Mouse (Mus musculus) limb, embryonic 11.5 days (tissue): ENCODE measurements around the gene Vmn1r26. TPM values are rescaled to one million over a fixed set of nuclear protein-coding genes. Genes with fewer than 3 reads are reported as not detected.
"Not testable (repeated sequence)": the region's sequence is repeated elsewhere in the genome, so short reads cannot be mapped to it uniquely, and the experiment has no call there.

Experiments used
- ATAC-seq: fragments of 200-750 bp; cut with Nextera tagmentation; 2 replicates; pipeline ENCODE4 v1.8.0; 2017; ENCODE audit warnings: low read depth; ENCODE audit not compliant: insufficient number of reproducible peaks, low FRiP score, low TSS enrichment
- DNase-seq: peaks from one replicate; pipeline ENCODE4 v3.0.0-alpha.2; 2015; ENCODE audit warnings: low spot score
- H3K27ac ChIP-seq: fragments of 300-500 bp; sonication (generic); replicated peaks from 2 replicates; pipeline ENCODE4 v1.5.1; 2014; ENCODE audit warnings: low read depth, mild to moderate bottlenecking, low read length
- H3K27me3 ChIP-seq: fragments of 300-500 bp; sonication (generic); 2 replicates; pipeline ENCODE4 v1.6.1; 2014; ENCODE audit warnings: mild to moderate bottlenecking, low read length, mixed read lengths; ENCODE audit not compliant: control insufficient read depth, insufficient read depth
- H3K36me3 ChIP-seq: fragments of 300-500 bp; sonication (generic); 2 replicates; pipeline ENCODE4 v1.6.1; 2014; ENCODE audit warnings: mild to moderate bottlenecking, low read length, moderate library complexity, mixed read lengths; ENCODE audit not compliant: control insufficient read depth, insufficient read depth
- H3K4me1 ChIP-seq: fragments of 300-500 bp; sonication (generic); 2 replicates; pipeline ENCODE4 v1.6.1; 2014; ENCODE audit warnings: low read length, mixed read lengths; ENCODE audit not compliant: control insufficient read depth, insufficient read depth
- H3K4me2 ChIP-seq: fragments of 300-500 bp; sonication (generic); 2 replicates; pipeline ENCODE4 v1.6.1; 2014; ENCODE audit warnings: low read depth, mild to moderate bottlenecking, moderate library complexity; ENCODE audit not compliant: severe bottlenecking
- H3K4me3 ChIP-seq: fragments of 300-500 bp; sonication (generic); 2 replicates; pipeline ENCODE4 v1.5.1; 2014; ENCODE audit warnings: low read depth, low read length
- H3K9ac ChIP-seq: fragments of 300-500 bp; sonication (generic); 2 replicates; pipeline ENCODE4 v1.6.1; 2014; ENCODE audit warnings: mild to moderate bottlenecking, low read length
- H3K9me3 ChIP-seq: fragments of 300-500 bp; sonication (generic); 2 replicates; pipeline ENCODE4 v1.6.1; 2016; ENCODE audit warnings: low read length; ENCODE audit not compliant: control insufficient read depth
- WGBS: fragments of 180-500 bp; shearing (Covaris S2); extraction: QIAGEN DNeasy Blood & Tissue Kit; methylation state at CpG from one replicate; pipeline ENCODE4 v1.1.7; 2014; 5-methylcytosine and 5-hydroxymethylcytosine counted together
- polyA plus RNA-seq: library from polyadenylated mRNA; unstranded; fragments of >200 nt; fragmentation: Nextera tagmentation; extraction: Ambion mirVana; gene quantifications from 2 replicates; pipeline ENCODE4 v1.2.1, GENCODE M21; 2014

The Vmn1r26 gene
- not detected in 2 replicates for polyA plus RNA-seq

GRCm38 (mm10) chr6:58015059-58015458 is at the start of gene Vmn1r26:
Vmn1r26 (minus strand) TSS chr6:58015159.
- WGBS = 97% methylated on average over 1 of the region's 1 CpGs
- H3K27ac ChIP-seq = no peak within 1 kb of the TSS

GRCm38 (mm10) chr6:58044025-58044424 is 29.1 kb upstream of the Vmn1r26 start:
- Histone ChIP-seq H3K4me3 (no peak overlapping the region), H3K9me3 (no peaks in the 10 kb centered on the region), H3K36me3 (no peaks in the 10 kb centered on the region), H3K9ac (no peak overlapping the region), H3K4me1 (no peaks in the 10 kb centered on the region), H3K27me3 (no peaks in the 10 kb centered on the region), H3K27ac (no peak overlapping the region), H3K4me2 (no peak overlapping the region)
- no peak for DNase-seq
- ATAC-seq = no peak

More at GRCm38 (mm10) chr6:58015059-58015458, at the start of gene Vmn1r26:
- Histone ChIP-seq H3K4me3 (no peak within 1 kb of the TSS), H3K9me3 (no peaks in the 10 kb centered on the region), H3K36me3 (no peaks in the 10 kb centered on the region), H3K4me1 (no peaks in the 10 kb centered on the region), H3K9ac (no peak within 1 kb of the TSS), H3K4me2 (no peak within 1 kb of the TSS), H3K27me3 (no peaks in the 10 kb centered on the region)
- ATAC-seq (no peak), DNase-seq (no peak)

- ATAC-seq, H3K9me3 ChIP-seq, H3K27ac ChIP-seq, DNase-seq, H3K27me3 ChIP-seq, H3K36me3 ChIP-seq, H3K4me2 ChIP-seq, H3K4me1 ChIP-seq, H3K9ac ChIP-seq, H3K4me3 ChIP-seq: not testable (repeated sequence)
- 94% methylated on average over 21 of the region's 21 CpGs for WGBS
Measured at GRCm38 (mm10) chr6:58017478-58017877, 2.5 kb upstream of the Vmn1r26 start.

DNA sequence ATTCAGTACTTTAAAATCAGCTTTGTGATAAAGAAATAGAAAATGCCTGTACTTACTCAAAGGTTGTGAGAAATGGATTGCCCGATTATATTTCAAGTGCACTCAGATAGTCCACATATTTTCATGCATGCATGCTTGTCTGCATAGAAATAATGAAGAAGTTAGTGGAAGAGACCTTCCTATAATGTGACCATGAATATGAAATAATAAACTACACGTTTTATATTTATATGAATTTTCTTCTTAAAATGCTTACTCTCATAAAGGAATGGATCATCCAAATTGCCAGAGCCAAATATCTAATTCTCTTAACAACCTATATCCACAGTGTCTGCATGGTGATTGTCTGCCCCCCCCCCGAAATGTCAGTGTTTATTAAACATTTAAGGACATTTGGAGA is 34.2 kb downstream of the Vmn1r26 start, which contains the start of gene Vmn1r25:
TSS of gene Vmn1r25 (minus strand) at position 101 of the 400 bp plus-strand sequence.
- no peak for ATAC-seq
- Histone ChIP-seq H3K27me3 (no peaks in the 10 kb centered on the region), H3K4me1 (no peaks in the 10 kb centered on the region), H3K9ac (no peak within 1 kb of the TSS), H3K4me2 (no peak within 1 kb of the TSS), H3K36me3 (no peaks in the 10 kb centered on the region), H3K4me3 (no peak within 1 kb of the TSS), H3K27ac (no peak within 1 kb of the TSS), H3K9me3 (no peaks in the 10 kb centered on the region)
- no peak for DNase-seq
- 64% methylated on average over 3 of the region's 3 CpGs for WGBS

DNA sequence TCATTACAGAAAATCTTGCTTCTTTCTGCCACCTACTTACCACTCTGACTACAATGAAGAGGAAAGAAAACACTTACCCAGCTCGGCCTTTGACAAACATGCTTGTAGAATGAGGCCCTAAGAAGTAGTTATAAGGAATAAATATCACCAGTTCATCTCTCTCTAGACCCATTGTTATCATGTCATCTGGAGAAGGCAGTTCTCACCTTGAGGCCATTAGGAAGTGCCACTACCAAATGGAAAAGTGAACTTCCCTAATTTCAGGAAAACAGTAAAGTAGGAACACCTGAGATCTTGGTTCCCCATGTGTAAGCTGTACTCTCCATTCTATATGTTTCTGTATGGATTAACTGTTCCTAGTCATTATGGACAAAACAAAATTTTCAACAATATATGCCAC is 53.6 kb downstream of the Vmn1r26 start, which contains the start of gene Vmn1r24:
TSS of gene Vmn1r24 (minus strand) at position 101 of the 400 bp plus-strand sequence.
- not testable (repeated sequence) for H3K4me3 ChIP-seq, H3K36me3 ChIP-seq, H3K27ac ChIP-seq, ATAC-seq, H3K4me2 ChIP-seq, DNase-seq, H3K9ac ChIP-seq, H3K27me3 ChIP-seq, H3K4me1 ChIP-seq, H3K9me3 ChIP-seq
- 81% methylated on average over 1 of the region's 1 CpGs for WGBS

Other genes starting within 250 kb of the Vmn1r26 start
- gene Vopp1, start 190.0 kb downstream of the Vmn1r26 start, polyA plus RNA-seq = 37.1 and 50.5 TPM in 2 replicates
- not detected in 2 replicates for gene Vmn1r21, start 164.8 kb downstream of the Vmn1r26 start, polyA plus RNA-seq
- gene Vmn1r22, start 107.1 kb downstream of the Vmn1r26 start, polyA plus RNA-seq = not detected in 2 replicates
- not detected in 2 replicates for gene Vmn1r23, start 88.3 kb downstream of the Vmn1r26 start, polyA plus RNA-seq
- not detected in 2 replicates for gene Vmn1r24, start 53.7 kb downstream of the Vmn1r26 start, polyA plus RNA-seq
- not detected in 2 replicates for gene Vmn1r25, start 34.3 kb downstream of the Vmn1r26 start, polyA plus RNA-seq
- gene Vmn1r27, start 203.7 kb upstream of the Vmn1r26 start, polyA plus RNA-seq = not detected in 2 replicates
- gene Vmn1r28, start 246.9 kb upstream of the Vmn1r26 start, polyA plus RNA-seq = not detected in 2 replicates